Mouse (Mus musculus) frontal cortex, postnatal 14 days (tissue): ENCODE data around the gene Nrp1.

Source experiments
- DNase-seq, 2 experiments: peaks; one replicate each; pipeline ENCODE4 v3.0.0; 2022; ENCODE audit warnings: low spot score in 2 of 2

Gene Nrp1

GRCm38 (mm10) chr8:128419984-128420383 is 61.6 kb downstream of the Nrp1 start:
- DNase-seq = no peak

GRCm38 (mm10) chr8:128420402-128420801 is 62.0 kb downstream of the Nrp1 start:
- no peak for DNase-seq

GRCm38 (mm10) chr8:128423813-128424212 is 65.4 kb downstream of the Nrp1 start:
- DNase-seq = no peak

GRCm38 (mm10) chr8:128424626-128425333 is 66.4 kb downstream of the Nrp1 start:
- no peak for DNase-seq

GRCm38 (mm10) chr8:128427071-128427470 is 68.7 kb downstream of the Nrp1 start:
- DNase-seq = no peak

GRCm38 (mm10) chr8:128428971-128429370 is 70.6 kb downstream of the Nrp1 start:
- no peak for DNase-seq

GRCm38 (mm10) chr8:128431082-128431481 is 72.7 kb downstream of the Nrp1 start:
- DNase-seq = no peak

GRCm38 (mm10) chr8:128435749-128436148 is 77.3 kb downstream of the Nrp1 start:
- no peak for DNase-seq

- DNase-seq = no peak
Measured at GRCm38 (mm10) chr8:128437156-128437825, 78.9 kb downstream of the Nrp1 start.

GRCm38 (mm10) chr8:128441407-128441806 is 83.0 kb downstream of the Nrp1 start:
- DNase-seq = no peak

GRCm38 (mm10) chr8:128445596-128445995 is 87.2 kb downstream of the Nrp1 start:
- no peak for DNase-seq

GRCm38 (mm10) chr8:128446636-128447035 is 88.2 kb downstream of the Nrp1 start:
- no peak for DNase-seq

GRCm38 (mm10) chr8:128447320-128447719 is 88.9 kb downstream of the Nrp1 start:
- DNase-seq = no peak

GRCm38 (mm10) chr8:128450390-128451032 is 92.1 kb downstream of the Nrp1 start:
- no peak for DNase-seq

- DNase-seq = no peak
Measured at GRCm38 (mm10) chr8:128451121-128451520, 92.7 kb downstream of the Nrp1 start.

GRCm38 (mm10) chr8:128453471-128453870 is 95.1 kb downstream of the Nrp1 start:
- no peak for DNase-seq

- DNase-seq = no peak
Measured at GRCm38 (mm10) chr8:128454026-128454425, 95.6 kb downstream of the Nrp1 start.

GRCm38 (mm10) chr8:128457277-128457676 is 98.9 kb downstream of the Nrp1 start:
- no peak for DNase-seq

- DNase-seq = no peak
Measured at GRCm38 (mm10) chr8:128459704-128460103, 101.3 kb downstream of the Nrp1 start.

GRCm38 (mm10) chr8:128461716-128462115 is 103.3 kb downstream of the Nrp1 start:
- no peak for DNase-seq

GRCm38 (mm10) chr8:128463162-128463561 is 104.8 kb downstream of the Nrp1 start:
- DNase-seq = no peak

GRCm38 (mm10) chr8:128464056-128464623 is 105.7 kb downstream of the Nrp1 start:
- DNase-seq = no peak

GRCm38 (mm10) chr8:128465553-128465952 is 107.1 kb downstream of the Nrp1 start:
- DNase-seq = no peak
